Mouse (Mus musculus) liver, embryonic 14.5 days (tissue): ENCODE results near the gene Mcpt9.

ENCODE experiments used
- CTCF ChIP-seq: IDR thresholded peaks from 2 replicates; pipeline ENCODE4 v1.5.1; 2016; ENCODE audit warnings: antibody characterized with exemption, low read depth, control low read depth
- EP300 ChIP-seq: IDR thresholded peaks from 2 replicates; pipeline ENCODE4 v1.6.1; 2016; ENCODE audit warnings: antibody characterized with exemption, low read depth

GRCm38 (mm10) chr14:56057722-56058121 lies 27.4 kb upstream of the Mcpt9 start:
- TF ChIP-seq CTCF = no peak
- TF ChIP-seq EP300 = no peak
